Mouse (Mus musculus): ENCODE data around the gene Glrp1.

Glrp1 gene

GRCm38 (mm10) chr1:88492415-88492814 lies 17.5 kb downstream of the Glrp1 start:
- DNase-seq (ENCODE audit: low read depth) = no peak

- DNase-seq (ENCODE audit: low read depth) = peak; percentile 25
Observed at GRCm38 (mm10) chr1:88491617-88492378, 18.1 kb downstream of the Glrp1 start.

- DNase-seq (ENCODE audit: low read depth) = no peak
Observed at GRCm38 (mm10) chr1:88490164-88490563, 19.7 kb downstream of the Glrp1 start.

GRCm38 (mm10) chr1:88488957-88489356 lies 20.9 kb downstream of the Glrp1 start:
- DNase-seq (ENCODE audit: low read depth) = no peak

GRCm38 (mm10) chr1:88486336-88486735 lies 23.5 kb downstream of the Glrp1 start:
- DNase-seq (ENCODE audit: low read depth) = no peak

- no peak for DNase-seq (ENCODE audit: low read depth)
Observed at GRCm38 (mm10) chr1:88484059-88484458, 25.8 kb downstream of the Glrp1 start.

- peak; percentile 23 for DNase-seq (ENCODE audit: low read depth)
Observed at GRCm38 (mm10) chr1:88482142-88483099, 27.4 kb downstream of the Glrp1 start.

GRCm38 (mm10) chr1:88480594-88480993 lies 29.3 kb downstream of the Glrp1 start:
- DNase-seq (ENCODE audit: low read depth) = no peak

- DNase-seq (ENCODE audit: low read depth) = no peak
Observed at GRCm38 (mm10) chr1:88478205-88478604, 31.7 kb downstream of the Glrp1 start.

GRCm38 (mm10) chr1:88476554-88477085 lies 33.2 kb downstream of the Glrp1 start:
- DNase-seq (ENCODE audit: low read depth) = no peak

- DNase-seq (ENCODE audit: low read depth) = no peak
Observed at GRCm38 (mm10) chr1:88475502-88475953, 34.3 kb downstream of the Glrp1 start.

GRCm38 (mm10) chr1:88474598-88474997 lies 35.3 kb downstream of the Glrp1 start:
- DNase-seq (ENCODE audit: low read depth) = no peak

GRCm38 (mm10) chr1:88473899-88474298 lies 36.0 kb downstream of the Glrp1 start:
- peak; percentile 47 for DNase-seq (ENCODE audit: low read depth)

- DNase-seq (ENCODE audit: low read depth) = no peak
Observed at GRCm38 (mm10) chr1:88472258-88472657, 37.6 kb downstream of the Glrp1 start.

- no peak for DNase-seq (ENCODE audit: low read depth)
Observed at GRCm38 (mm10) chr1:88469746-88470145, 40.1 kb downstream of the Glrp1 start.

GRCm38 (mm10) chr1:88468335-88468734 lies 41.5 kb downstream of the Glrp1 start:
- DNase-seq (ENCODE audit: low read depth) = no peak

- no peak for DNase-seq (ENCODE audit: low read depth)
Observed at GRCm38 (mm10) chr1:88467866-88468265, 42.0 kb downstream of the Glrp1 start.

- DNase-seq (ENCODE audit: low read depth) = no peak
Observed at GRCm38 (mm10) chr1:88466325-88467064, 43.4 kb downstream of the Glrp1 start.

- DNase-seq (ENCODE audit: low read depth) = no peak
Observed at GRCm38 (mm10) chr1:88465722-88466121, 44.1 kb downstream of the Glrp1 start.

GRCm38 (mm10) chr1:88464109-88464905 lies 45.6 kb downstream of the Glrp1 start:
- DNase-seq (ENCODE audit: low read depth) = no peak

GRCm38 (mm10) chr1:88463241-88463640 lies 46.6 kb downstream of the Glrp1 start:
- DNase-seq (ENCODE audit: low read depth) = no peak
